Mouse (Mus musculus) liver, adult 2 months (tissue): ENCODE results near the gene Ifit3. TPM values are rescaled to one million over a fixed set of nuclear protein-coding genes. Genes with fewer than 3 reads are reported as not detected.

Experiments
- DNase-seq: peaks from one replicate; pipeline ENCODE4 v3.0.0-alpha.2; 2011; ENCODE audit warnings: low read depth, low spot score; ENCODE audit errors: extremely low read depth
- H3K27ac ChIP-seq: fragments of 200-500 bp; replicated peaks from 2 replicates; pipeline ENCODE4 v1.5.1; 2012; ENCODE audit warnings: low read depth, mild to moderate bottlenecking, control low read depth, inconsistent platforms, low read length; ENCODE audit not compliant: insufficient read depth
- H3K27me3 ChIP-seq: fragments of 200-500 bp; 2 replicates; pipeline ENCODE4 v1.6.1; 2012; ENCODE audit warnings: mild to moderate bottlenecking, moderate library complexity, low read length, inconsistent platforms; ENCODE audit not compliant: control insufficient read depth, insufficient read depth
- H3K36me3 ChIP-seq: fragments of 200-500 bp; 2 replicates; pipeline ENCODE4 v1.6.1; 2012; ENCODE audit warnings: low read length, inconsistent platforms; ENCODE audit not compliant: control insufficient read depth, insufficient read depth
- H3K4me1 ChIP-seq: fragments of 200-500 bp; 2 replicates; pipeline ENCODE4 v1.6.1; 2011; ENCODE audit warnings: low read length; ENCODE audit not compliant: control insufficient read depth, insufficient read depth
- H3K4me3 ChIP-seq: fragments of 200-500 bp; 2 replicates; pipeline ENCODE4 v1.5.1; 2011; ENCODE audit warnings: low read depth, mild to moderate bottlenecking, control low read depth, low read length, moderate library complexity; ENCODE audit not compliant: insufficient read depth
- H3K79me2 ChIP-seq: fragments of 200-500 bp; 2 replicates; pipeline ENCODE4 v1.6.1; 2012; ENCODE audit warnings: inconsistent platforms, mild to moderate bottlenecking, low read length, moderate library complexity; ENCODE audit not compliant: control insufficient read depth, insufficient read depth
- H3K9ac ChIP-seq: fragments of 200-500 bp; 2 replicates; pipeline ENCODE4 v1.6.1; 2012; ENCODE audit warnings: low read depth, mild to moderate bottlenecking, control low read depth, inconsistent platforms, low read length
- CTCF ChIP-seq: fragments of 200-500 bp; IDR thresholded peaks from 2 replicates; pipeline ENCODE4 v1.5.1; 2011; ENCODE audit warnings: low read depth, low read length, control low read depth
- POLR2A ChIP-seq: fragments of 200-500 bp; IDR thresholded peaks from 2 replicates; pipeline ENCODE4 v1.6.1; 2011; ENCODE audit warnings: low read length, control low read depth; ENCODE audit not compliant: insufficient read depth; ENCODE audit errors: extremely low read depth
- WGBS: fragments of 180-500 bp; shearing (Covaris S2); methylation state at CpG from one replicate; pipeline ENCODE4 v1.1.7; 2018; 5-methylcytosine and 5-hydroxymethylcytosine counted together
- polyA plus RNA-seq: library from polyadenylated mRNA; depleted of rRNA; stranded (reverse); fragments of >200 nt; gene quantifications from 2 replicates; pipeline ENCODE4 v1.2.3, GENCODE M21; 2012
- total RNA-seq: library from RNA; depleted of rRNA; stranded (reverse); fragments of >200 nt; gene quantifications from 2 replicates; pipeline ENCODE4 v1.2.3, GENCODE M21; 2014

The Ifit3 gene
- total and polyA plus RNA-seq, 2 experiments, result 5.8 to 39.2 TPM

GRCm38 (mm10) chr19:34620871-34621270 lies 37.5 kb downstream of the Ifit3 start:
- WGBS, result 58% methylated on average over 5 of the region's 5 CpGs
- H3K36me3 ChIP-seq, result no peaks in the 10 kb centered on the region
- no peaks in the 10 kb centered on the region for H3K79me2 ChIP-seq
- no peaks in the 10 kb centered on the region for H3K27me3 ChIP-seq
- TF ChIP-seq POLR2A (no peak), CTCF (no peak)
- no peak for DNase-seq
- no peak overlapping the region for H3K4me3 ChIP-seq
- H3K27ac ChIP-seq, result no peak overlapping the region
- no peaks in the 10 kb centered on the region for H3K4me1 ChIP-seq
- no peak overlapping the region for H3K9ac ChIP-seq

- TF ChIP-seq POLR2A, result no peak
- TF ChIP-seq CTCF, result no peak
- DNase-seq, result no peak
- 91% methylated on average over 6 of the region's 6 CpGs for WGBS
Observed at GRCm38 (mm10) chr19:34623781-34624180, 40.5 kb downstream of the Ifit3 start.

GRCm38 (mm10) chr19:34624663-34625062 lies 41.3 kb downstream of the Ifit3 start:
- Histone ChIP-seq H3K36me3 (no peaks in the 10 kb centered on the region), H3K79me2 (no peaks in the 10 kb centered on the region), H3K4me3 (no peak overlapping the region), H3K27ac (no peak overlapping the region), H3K9ac (no peak overlapping the region), H3K27me3 (no peaks in the 10 kb centered on the region), H3K4me1 (no peaks in the 10 kb centered on the region)
- WGBS, result 90% methylated on average over 4 of the region's 4 CpGs
- TF ChIP-seq POLR2A (no peak), CTCF (no peak)
- DNase-seq, result no peak

More at GRCm38 (mm10) chr19:34623781-34624180, 40.5 kb downstream of the Ifit3 start:
- H3K4me3 ChIP-seq, result no peak overlapping the region
- no peaks in the 10 kb centered on the region for H3K36me3 ChIP-seq
- H3K4me1 ChIP-seq, result no peaks in the 10 kb centered on the region
- H3K27me3 ChIP-seq, result no peaks in the 10 kb centered on the region
- H3K27ac ChIP-seq, result no peak overlapping the region
- no peak overlapping the region for H3K9ac ChIP-seq
- H3K79me2 ChIP-seq, result no peaks in the 10 kb centered on the region

- WGBS, result 73% methylated on average over 2 of the region's 2 CpGs
- no peak for DNase-seq
- Histone ChIP-seq H3K9ac (no peak overlapping the region), H3K27me3 (no peaks in the 10 kb centered on the region), H3K4me3 (no peak overlapping the region), H3K4me1 (no peaks in the 10 kb centered on the region), H3K27ac (no peak overlapping the region), H3K79me2 (no peaks in the 10 kb centered on the region), H3K36me3 (no peaks in the 10 kb centered on the region)
- TF ChIP-seq POLR2A, result no peak
- no peak for TF ChIP-seq CTCF
Observed at GRCm38 (mm10) chr19:34627496-34627895, 44.2 kb downstream of the Ifit3 start.

- Histone ChIP-seq H3K27ac (no peak overlapping the region), H3K27me3 (no peaks in the 10 kb centered on the region), H3K79me2 (no peaks in the 10 kb centered on the region), H3K36me3 (no peaks in the 10 kb centered on the region), H3K4me1 (no peaks in the 10 kb centered on the region), H3K9ac (no peak overlapping the region), H3K4me3 (no peak overlapping the region)
- no peak for TF ChIP-seq POLR2A
- no peak for TF ChIP-seq CTCF
- DNase-seq, result no peak
Observed at GRCm38 (mm10) chr19:34631487-34631886, 48.2 kb downstream of the Ifit3 start.

GRCm38 (mm10) chr19:34633484-34633883 lies 50.2 kb downstream of the Ifit3 start:
- H3K79me2 ChIP-seq, result no peaks in the 10 kb centered on the region
- no peaks in the 10 kb centered on the region for H3K36me3 ChIP-seq
- H3K4me3 ChIP-seq, result no peak overlapping the region
- H3K9ac ChIP-seq, result no peak overlapping the region
- no peaks in the 10 kb centered on the region for H3K4me1 ChIP-seq
- DNase-seq, result no peak
- TF ChIP-seq POLR2A, result no peak
- no peak for TF ChIP-seq CTCF
- no peaks in the 10 kb centered on the region for H3K27me3 ChIP-seq
- WGBS, result 69% methylated on average over 2 of the region's 2 CpGs
- H3K27ac ChIP-seq, result no peak overlapping the region
